Mouse (Mus musculus): ENCODE results near the gene Nrl. TPM values are rescaled to one million over a fixed set of nuclear protein-coding genes. Genes with fewer than 3 reads are reported as not detected.

Nrl gene
- polyA plus RNA-seq, 1 experiment from 2014 or later: 0.15 TPM

GRCm38 (mm10) chr14:55507801-55508200 lies 17.0 kb downstream of the Nrl start:
- Histone ChIP-seq H3K4me2 (replicated peaks; ENCODE audit: low read depth, low read length) (no peak overlapping the region), H3K9ac (ENCODE audit: low read depth, low read length) (no peak overlapping the region), H3K27ac (ENCODE audit: low read depth, low read length) (no peak overlapping the region), H3K4me3 (ENCODE audit: low read depth, low read length) (no peak overlapping the region), H3K36me3 (ENCODE audit: control insufficient read depth, insufficient read depth, low read length) (no peaks in the 10 kb centered on the region), H3K4me1 (replicated peaks; ENCODE audit: control insufficient read depth, insufficient read depth, low read length) (no peaks in the 10 kb centered on the region), H3K27me3 (ENCODE audit: control insufficient read depth, insufficient read depth, low read length) (no peaks in the 10 kb centered on the region), H3K9me3 (ENCODE audit: control insufficient read depth, low read length) (no peaks in the 10 kb centered on the region)
- WGBS: 56% methylated on average over 7 of the region's 7 CpGs
- DNase-seq (ENCODE audit: low spot score) (no peak), ATAC-seq (ENCODE audit: low FRiP score) (no peak)

- DNase-seq (ENCODE audit: low spot score) (no peak), ATAC-seq (ENCODE audit: low FRiP score) (no peak)
- Histone ChIP-seq H3K9ac (ENCODE audit: low read depth, low read length) (no peak overlapping the region), H3K4me3 (ENCODE audit: low read depth, low read length) (no peak overlapping the region), H3K4me1 (replicated peaks; ENCODE audit: control insufficient read depth, insufficient read depth, low read length) (no peaks in the 10 kb centered on the region), H3K36me3 (ENCODE audit: control insufficient read depth, insufficient read depth, low read length) (no peaks in the 10 kb centered on the region), H3K27me3 (ENCODE audit: control insufficient read depth, insufficient read depth, low read length) (no peaks in the 10 kb centered on the region), H3K9me3 (ENCODE audit: control insufficient read depth, low read length) (no peaks in the 10 kb centered on the region), H3K27ac (ENCODE audit: low read depth, low read length) (no peak overlapping the region), H3K4me2 (replicated peaks; ENCODE audit: low read depth, low read length) (no peak overlapping the region)
- 87% methylated on average over 9 of the region's 9 CpGs for WGBS
Measured at GRCm38 (mm10) chr14:55505612-55506011, 19.2 kb downstream of the Nrl start.

DNA sequence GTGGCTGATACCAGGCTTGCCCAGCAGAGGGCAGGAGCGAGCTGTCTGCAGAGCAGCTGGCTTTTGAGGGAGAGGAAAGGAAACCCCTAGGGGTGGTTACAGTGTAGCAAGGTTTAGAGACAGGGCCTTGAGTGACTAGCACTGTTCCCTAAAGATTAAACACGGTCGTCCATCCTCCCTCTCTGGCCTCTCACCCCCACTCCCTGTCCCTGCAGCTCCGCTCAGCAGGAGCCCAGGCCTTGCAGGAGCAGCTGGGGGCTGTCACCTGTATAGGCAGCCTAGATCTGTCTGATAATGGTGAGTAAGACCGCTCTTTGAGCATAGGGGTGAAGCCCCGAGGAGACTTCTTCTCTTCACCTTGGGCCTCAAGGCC lies 27.3 kb downstream of the Nrl start:
- Histone ChIP-seq H3K27ac (ENCODE audit: low read depth, low read length) (no peak overlapping the region), H3K9ac (ENCODE audit: low read depth, low read length) (0 out of 2 replicates have a peak overlapping the region, but pooled peaks have one; percentile 15), H3K4me3 (ENCODE audit: low read depth, low read length) (no peak overlapping the region), H3K4me1 (replicated peaks; ENCODE audit: control insufficient read depth, insufficient read depth, low read length) (peaks cover 2% of the 10 kb centered on the region; the same call in 1 of the 2 replicates), H3K4me2 (replicated peaks; ENCODE audit: low read depth, low read length) (no peak overlapping the region), H3K9me3 (ENCODE audit: control insufficient read depth, low read length) (no peaks in the 10 kb centered on the region), H3K27me3 (ENCODE audit: control insufficient read depth, insufficient read depth, low read length) (no peaks in the 10 kb centered on the region), H3K36me3 (ENCODE audit: control insufficient read depth, insufficient read depth, low read length) (no peaks in the 10 kb centered on the region; the same call in 1 of the 2 replicates)
- ATAC-seq (ENCODE audit: low FRiP score) (peak; percentile 66), DNase-seq (ENCODE audit: low spot score) (peak; percentile 93)
- 34% methylated on average over 6 of the region's 6 CpGs for WGBS

- H3K4me2 ChIP-seq (replicated peaks; ENCODE audit: low read depth, low read length): no peak overlapping the region
- no peak overlapping the region for H3K9ac ChIP-seq (ENCODE audit: low read depth, low read length)
- H3K27me3 ChIP-seq (ENCODE audit: control insufficient read depth, insufficient read depth, low read length): no peaks in the 10 kb centered on the region
- no peak overlapping the region for H3K4me3 ChIP-seq (ENCODE audit: low read depth, low read length)
- ATAC-seq (ENCODE audit: low FRiP score) (peak; percentile 15; the same call in 1 of the 2 replicates), DNase-seq (ENCODE audit: low spot score) (no peak)
- H3K36me3 ChIP-seq (ENCODE audit: control insufficient read depth, insufficient read depth, low read length): no peaks in the 10 kb centered on the region; the same call in 1 of the 2 replicates
- H3K27ac ChIP-seq (ENCODE audit: low read depth, low read length): no peak overlapping the region
- 79% methylated on average over 16 of the region's 16 CpGs for WGBS
- H3K9me3 ChIP-seq (ENCODE audit: control insufficient read depth, low read length): no peaks in the 10 kb centered on the region
- H3K4me1 ChIP-seq (replicated peaks; ENCODE audit: control insufficient read depth, insufficient read depth, low read length): peaks cover 2% of the 10 kb centered on the region; the same call in 1 of the 2 replicates
Measured at GRCm38 (mm10) chr14:55496761-55497448, 27.9 kb downstream of the Nrl start.

DNA sequence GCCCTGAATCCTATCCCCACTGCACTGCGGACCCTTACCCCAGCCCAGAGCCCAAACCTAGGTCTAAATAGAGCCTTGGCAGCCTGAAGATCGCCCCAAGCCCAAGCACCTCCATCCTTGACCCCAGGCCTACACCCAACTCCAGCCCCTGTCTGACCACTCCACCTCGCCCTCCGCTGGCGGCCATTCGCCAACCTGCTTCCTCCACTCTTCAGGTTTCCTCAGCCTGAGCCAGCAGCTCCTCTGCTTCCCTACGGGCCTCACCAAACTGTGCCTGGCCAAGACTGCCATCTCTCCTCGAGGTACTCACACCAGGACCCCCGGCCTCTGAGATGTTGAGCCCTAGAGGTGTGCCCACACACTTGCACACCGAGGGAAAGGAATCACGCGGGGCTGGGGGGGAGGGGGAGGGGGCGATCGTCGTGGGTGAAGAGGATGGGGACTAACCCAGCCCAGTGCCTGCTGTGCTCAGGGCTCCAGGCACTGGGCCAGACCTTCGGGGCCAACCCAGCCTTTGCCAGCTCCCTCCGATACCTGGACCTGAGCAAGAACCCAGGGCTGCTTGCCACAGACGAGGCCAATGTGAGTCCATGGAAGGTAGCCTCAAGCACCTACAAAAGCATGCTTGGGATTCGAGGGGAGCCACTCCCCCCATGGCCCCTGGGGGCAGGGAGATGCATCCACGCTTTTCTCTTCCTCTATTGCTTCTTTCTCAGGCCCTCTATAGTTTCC lies 29.1 kb downstream of the Nrl start:
- Histone ChIP-seq H3K4me1 (replicated peaks; ENCODE audit: control insufficient read depth, insufficient read depth, low read length) (peaks cover 2% of the 10 kb centered on the region; the same call in 1 of the 2 replicates), H3K27ac (ENCODE audit: low read depth, low read length) (no peak overlapping the region), H3K36me3 (ENCODE audit: control insufficient read depth, insufficient read depth, low read length) (no peaks in the 10 kb centered on the region; the same call in 1 of the 2 replicates), H3K4me3 (ENCODE audit: low read depth, low read length) (no peak overlapping the region), H3K9me3 (ENCODE audit: control insufficient read depth, low read length) (no peaks in the 10 kb centered on the region), H3K9ac (ENCODE audit: low read depth, low read length) (no peak overlapping the region), H3K4me2 (replicated peaks; ENCODE audit: low read depth, low read length) (no peak overlapping the region), H3K27me3 (ENCODE audit: control insufficient read depth, insufficient read depth, low read length) (no peaks in the 10 kb centered on the region)
- 73% methylated on average over 20 of the region's 20 CpGs for WGBS
- ATAC-seq (ENCODE audit: low FRiP score) (no peak), DNase-seq (ENCODE audit: low spot score) (no peak)

- Histone ChIP-seq H3K4me2 (replicated peaks; ENCODE audit: low read depth, low read length) (peak overlapping the region; percentile 89; the same call in 1 of the 2 replicates), H3K36me3 (ENCODE audit: control insufficient read depth, insufficient read depth, low read length) (no peaks in the 10 kb centered on the region; the same call in 1 of the 2 replicates), H3K27ac (ENCODE audit: low read depth, low read length) (no peak overlapping the region), H3K27me3 (ENCODE audit: control insufficient read depth, insufficient read depth, low read length) (no peaks in the 10 kb centered on the region), H3K4me1 (replicated peaks; ENCODE audit: control insufficient read depth, insufficient read depth, low read length) (no peaks in the 10 kb centered on the region), H3K9ac (ENCODE audit: low read depth, low read length) (no peak overlapping the region), H3K4me3 (ENCODE audit: low read depth, low read length) (no peak overlapping the region), H3K9me3 (ENCODE audit: control insufficient read depth, low read length) (no peaks in the 10 kb centered on the region)
- DNase-seq (ENCODE audit: low spot score): no peak
- no peak for ATAC-seq (ENCODE audit: low FRiP score)
- 47% methylated on average over 3 of the region's 3 CpGs for WGBS
Measured at GRCm38 (mm10) chr14:55492103-55492502, 32.7 kb downstream of the Nrl start.

- ATAC-seq (ENCODE audit: low FRiP score) (peak; percentile 85), DNase-seq (ENCODE audit: low spot score) (peak; percentile 83)
- WGBS: under 1% methylated on average over 29 of the region's 30 CpGs
- Histone ChIP-seq H3K4me1 (replicated peaks; ENCODE audit: control insufficient read depth, insufficient read depth, low read length) (no peaks in the 10 kb centered on the region), H3K9ac (ENCODE audit: low read depth, low read length) (peak overlapping the region; percentile 88), H3K4me3 (ENCODE audit: low read depth, low read length) (peak overlapping the region; percentile 81), H3K27ac (ENCODE audit: low read depth, low read length) (peak overlapping the region; percentile 89), H3K9me3 (ENCODE audit: control insufficient read depth, low read length) (no peaks in the 10 kb centered on the region), H3K27me3 (ENCODE audit: control insufficient read depth, insufficient read depth, low read length) (no peaks in the 10 kb centered on the region), H3K4me2 (replicated peaks; ENCODE audit: low read depth, low read length) (peak overlapping the region; percentile 89), H3K36me3 (ENCODE audit: control insufficient read depth, insufficient read depth, low read length) (no peaks in the 10 kb centered on the region; the same call in 1 of the 2 replicates)
Measured at GRCm38 (mm10) chr14:55491291-55491833, 33.4 kb downstream of the Nrl start.

DNA sequence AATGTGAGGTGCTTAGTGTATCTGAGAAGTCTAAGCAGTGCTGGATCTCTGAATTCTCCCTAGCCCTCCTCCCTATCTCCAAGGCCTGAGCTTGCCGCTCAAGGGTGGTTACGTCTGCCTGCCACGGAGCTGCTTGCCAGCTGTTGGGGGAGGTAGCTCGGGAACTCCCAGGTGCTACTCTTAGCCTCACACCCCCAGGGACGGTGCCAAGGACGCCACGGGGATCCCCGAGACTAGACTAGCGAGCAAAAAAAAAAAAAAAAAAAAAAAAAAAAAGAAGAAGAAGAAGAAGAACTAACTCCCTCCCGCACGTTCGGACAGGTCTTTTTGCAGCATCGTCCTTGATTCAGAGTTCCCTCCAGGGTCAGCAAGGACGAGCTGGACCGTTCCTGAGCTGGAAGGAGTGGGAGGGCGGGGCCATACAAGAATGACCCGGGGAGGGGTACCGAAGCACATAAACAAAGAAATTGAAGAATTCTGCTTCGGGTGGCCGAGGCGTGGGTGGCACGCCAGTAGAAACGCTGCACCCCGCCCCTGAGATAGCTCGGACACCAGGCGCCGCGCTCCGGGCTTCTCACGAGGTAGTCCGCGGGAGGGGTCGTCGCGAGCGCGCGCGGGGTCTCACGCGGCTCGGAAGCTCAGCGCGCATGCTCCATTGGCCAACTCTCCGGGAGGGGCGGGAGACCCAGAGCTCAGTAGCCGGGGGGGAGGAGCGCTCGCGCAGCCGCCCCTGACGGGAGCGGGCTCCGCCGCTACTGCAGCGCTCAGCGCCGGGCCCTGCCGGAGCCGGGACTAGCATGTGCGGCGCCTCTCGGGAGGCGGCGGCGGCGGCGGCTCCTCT lies 34.2 kb downstream of the Nrl start, which contains the start of gene Carmil3:
Carmil3 (plus strand) TSS at position 291 of the 841 bp plus-strand sequence.
- Histone ChIP-seq H3K4me1 (replicated peaks; ENCODE audit: control insufficient read depth, insufficient read depth, low read length) (no peaks in the 10 kb centered on the region), H3K36me3 (ENCODE audit: control insufficient read depth, insufficient read depth, low read length) (no peaks in the 10 kb centered on the region; the same call in 1 of the 2 replicates), H3K9ac (ENCODE audit: low read depth, low read length) (peak within 1 kb of the TSS; percentile 88), H3K4me3 (ENCODE audit: low read depth, low read length) (peak within 1 kb of the TSS; percentile 81), H3K27ac (ENCODE audit: low read depth, low read length) (peak within 1 kb of the TSS; percentile 89), H3K9me3 (ENCODE audit: control insufficient read depth, low read length) (no peaks in the 10 kb centered on the region), H3K4me2 (replicated peaks; ENCODE audit: low read depth, low read length) (peak within 1 kb of the TSS; percentile 89), H3K27me3 (ENCODE audit: control insufficient read depth, insufficient read depth, low read length) (no peaks in the 10 kb centered on the region)
- DNase-seq (ENCODE audit: low spot score): peak; percentile 85
- WGBS: under 1% methylated on average over 60 of the region's 68 CpGs
- peak; percentile 91 for ATAC-seq (ENCODE audit: low FRiP score)
